Mouse (Mus musculus) hindbrain, embryonic 11.5 days (tissue): ENCODE measurements at regions not wholly inside any gene's neighbourhood (a gene's known extent, or its start where the extent isn't known, plus 50 kb on each side); places are given as distances from the start of the nearest gene placed in this dataset.
A peak's percentile ranks its signal among the peaks of the same experiment; 100 is the strongest.

Experiments
- ATAC-seq: fragments of 200-750 bp; cut with Nextera tagmentation; 2 replicates; pipeline ENCODE4 v1.8.0; 2017; ENCODE audit warnings: mild to moderate bottlenecking, moderate TSS enrichment, moderate library complexity; ENCODE audit not compliant: low FRiP score
- DNase-seq: peaks from one replicate; pipeline ENCODE4 v3.0.0-alpha.2; 2015; ENCODE audit warnings: low spot score
- H3K27ac ChIP-seq: fragments of 300-500 bp; sonication (generic); 2 replicates; pipeline ENCODE4 v1.5.1; 2014; ENCODE audit warnings: mild to moderate bottlenecking, low read depth, low read length
- H3K27me3 ChIP-seq: fragments of 300-500 bp; sonication (generic); 2 replicates; pipeline ENCODE4 v1.6.1; 2014; ENCODE audit warnings: mild to moderate bottlenecking, low read length, moderate library complexity, mixed read lengths; ENCODE audit not compliant: control insufficient read depth, insufficient read depth
- H3K36me3 ChIP-seq: fragments of 300-500 bp; sonication (generic); 2 replicates; pipeline ENCODE4 v1.6.1; 2014; ENCODE audit warnings: mild to moderate bottlenecking, low read length, moderate library complexity, mixed read lengths; ENCODE audit not compliant: control insufficient read depth, insufficient read depth
- H3K4me1 ChIP-seq: fragments of 300-500 bp; sonication (generic); replicated peaks from 2 replicates; pipeline ENCODE4 v1.6.1; 2014; ENCODE audit warnings: low read length, mixed read lengths; ENCODE audit not compliant: control insufficient read depth, insufficient read depth
- H3K4me2 ChIP-seq: fragments of 300-500 bp; sonication (generic); replicated peaks from 2 replicates; pipeline ENCODE4 v1.6.1; 2014; ENCODE audit warnings: mild to moderate bottlenecking, low read depth, low read length
- H3K4me3 ChIP-seq: fragments of 300-500 bp; sonication (generic); 2 replicates; pipeline ENCODE4 v1.5.1; 2014; ENCODE audit warnings: low read depth, low read length
- H3K9ac ChIP-seq: fragments of 300-500 bp; sonication (generic); 2 replicates; pipeline ENCODE4 v1.6.1; 2014; ENCODE audit warnings: low read depth, low read length
- H3K9me3 ChIP-seq: fragments of 300-500 bp; sonication (generic); 2 replicates; pipeline ENCODE4 v1.6.1; 2016; ENCODE audit warnings: low read length; ENCODE audit not compliant: control insufficient read depth
- WGBS: fragments of 180-500 bp; shearing (Covaris S2); extraction: QIAGEN DNeasy Blood & Tissue Kit; methylation state at CpG from one replicate; pipeline ENCODE4 v1.1.7; 2014; 5-methylcytosine and 5-hydroxymethylcytosine counted together

- no peak overlapping the region for H3K4me2 ChIP-seq
- WGBS = 47% methylated on average over 2 of the region's 2 CpGs
- H3K27me3 ChIP-seq = no peaks in the 10 kb centered on the region
- no peaks in the 10 kb centered on the region for H3K36me3 ChIP-seq
- no peak overlapping the region for H3K4me3 ChIP-seq
- H3K4me1 ChIP-seq = peaks cover 3% of the 10 kb centered on the region; the same call in 1 of the 2 replicates
- no peak overlapping the region for H3K9ac ChIP-seq
- H3K27ac ChIP-seq = no peak overlapping the region
- ATAC-seq (peak; percentile 10; the same call in 1 of the 2 replicates), DNase-seq (peak; percentile 79)
- H3K9me3 ChIP-seq = no peaks in the 10 kb centered on the region
Measured at GRCm38 (mm10) chr8:117863837-117864236, 62.1 kb upstream of the Mphosph6 start.

- 64% methylated on average over 2 of the region's 2 CpGs for WGBS
- ATAC-seq = no peak
- Histone ChIP-seq H3K9me3 (no peaks in the 10 kb centered on the region), H3K9ac (no peak overlapping the region), H3K27ac (no peak overlapping the region), H3K4me1 (peaks cover 3% of the 10 kb centered on the region; the same call in 1 of the 2 replicates), H3K4me3 (no peak overlapping the region), H3K27me3 (no peaks in the 10 kb centered on the region), H3K36me3 (no peaks in the 10 kb centered on the region), H3K4me2 (no peak overlapping the region)
- no peak for DNase-seq
Measured at GRCm38 (mm10) chr8:117862318-117862717, 60.6 kb upstream of the Mphosph6 start.

GRCm38 (mm10) chr8:117859734-117860133 is 58.0 kb upstream of the Mphosph6 start:
- peaks cover 3% of the 10 kb centered on the region; the same call in 1 of the 2 replicates for H3K4me1 ChIP-seq
- ATAC-seq (no peak), DNase-seq (peak; percentile 12)
- no peak overlapping the region for H3K4me3 ChIP-seq
- H3K27me3 ChIP-seq = no peaks in the 10 kb centered on the region
- 0 out of 2 replicates have a peak overlapping the region, but pooled peaks have one; percentile 14 for H3K4me2 ChIP-seq
- H3K36me3 ChIP-seq = no peaks in the 10 kb centered on the region
- no peak overlapping the region for H3K27ac ChIP-seq
- WGBS = 10% methylated on average over 11 of the region's 11 CpGs
- H3K9ac ChIP-seq = no peak overlapping the region
- H3K9me3 ChIP-seq = no peaks in the 10 kb centered on the region

GRCm38 (mm10) chr8:117859095-117859494 is 57.4 kb upstream of the Mphosph6 start:
- no peak overlapping the region for H3K4me2 ChIP-seq
- H3K4me3 ChIP-seq = no peak overlapping the region
- 63% methylated on average over 7 of the region's 7 CpGs for WGBS
- no peaks in the 10 kb centered on the region for H3K36me3 ChIP-seq
- peaks cover 3% of the 10 kb centered on the region; the same call in 1 of the 2 replicates for H3K4me1 ChIP-seq
- H3K9me3 ChIP-seq = no peaks in the 10 kb centered on the region
- ATAC-seq = no peak
- no peak overlapping the region for H3K27ac ChIP-seq
- no peak overlapping the region for H3K9ac ChIP-seq
- DNase-seq = peak; percentile 14
- H3K27me3 ChIP-seq = no peaks in the 10 kb centered on the region

GRCm38 (mm10) chr8:117856121-117856520 is 54.4 kb upstream of the Mphosph6 start:
- no peaks in the 10 kb centered on the region for H3K36me3 ChIP-seq
- no peak overlapping the region for H3K4me2 ChIP-seq
- WGBS = 86% methylated on average over 13 of the region's 13 CpGs
- DNase-seq = no peak
- H3K9ac ChIP-seq = no peak overlapping the region
- no peak overlapping the region for H3K27ac ChIP-seq
- H3K4me1 ChIP-seq = peaks cover 3% of the 10 kb centered on the region; the same call in 1 of the 2 replicates
- no peak for ATAC-seq
- no peak overlapping the region for H3K4me3 ChIP-seq
- no peaks in the 10 kb centered on the region for H3K9me3 ChIP-seq
- H3K27me3 ChIP-seq = no peaks in the 10 kb centered on the region

- no peaks in the 10 kb centered on the region for H3K9me3 ChIP-seq
- H3K4me2 ChIP-seq = no peak overlapping the region
- H3K9ac ChIP-seq = no peak overlapping the region
- ATAC-seq = no peak
- no peaks in the 10 kb centered on the region for H3K36me3 ChIP-seq
- peaks cover 2% of the 10 kb centered on the region; the same call in 1 of the 2 replicates for H3K4me1 ChIP-seq
- no peak for DNase-seq
- no peak overlapping the region for H3K27ac ChIP-seq
- 87% methylated on average over 7 of the region's 7 CpGs for WGBS
- no peak overlapping the region for H3K4me3 ChIP-seq
- no peaks in the 10 kb centered on the region for H3K27me3 ChIP-seq
Measured at GRCm38 (mm10) chr8:117854942-117855491, 53.3 kb upstream of the Mphosph6 start.

GRCm38 (mm10) chr8:117854301-117854700 is 52.6 kb upstream of the Mphosph6 start:
- ATAC-seq (no peak), DNase-seq (no peak)
- Histone ChIP-seq H3K4me1 (no peaks in the 10 kb centered on the region), H3K27me3 (no peaks in the 10 kb centered on the region), H3K36me3 (no peaks in the 10 kb centered on the region), H3K27ac (no peak overlapping the region), H3K9me3 (no peaks in the 10 kb centered on the region), H3K4me2 (no peak overlapping the region), H3K9ac (no peak overlapping the region), H3K4me3 (no peak overlapping the region)
- 87% methylated on average over 11 of the region's 11 CpGs for WGBS

- no peaks in the 10 kb centered on the region for H3K9me3 ChIP-seq
- no peaks in the 10 kb centered on the region for H3K4me1 ChIP-seq
- H3K4me2 ChIP-seq = no peak overlapping the region
- DNase-seq = no peak
- no peak overlapping the region for H3K4me3 ChIP-seq
- H3K9ac ChIP-seq = no peak overlapping the region
- no peak overlapping the region for H3K27ac ChIP-seq
- 73% methylated on average over 4 of the region's 4 CpGs for whole genome bisulfite sequencing
- H3K27me3 ChIP-seq = no peaks in the 10 kb centered on the region
- no peaks in the 10 kb centered on the region for H3K36me3 ChIP-seq
- ATAC-seq = no peak
Measured at GRCm38 (mm10) chr8:117853408-117853807, 51.7 kb upstream of the Mphosph6 start.

GRCm38 (mm10) chr8:117852521-117852920 is 50.8 kb upstream of the Mphosph6 start:
- H3K9me3 ChIP-seq = no peaks in the 10 kb centered on the region
- no peaks in the 10 kb centered on the region for H3K4me1 ChIP-seq
- no peaks in the 10 kb centered on the region for H3K27me3 ChIP-seq
- ATAC-seq (no peak), DNase-seq (no peak)
- no peak overlapping the region for H3K4me3 ChIP-seq
- no peak overlapping the region for H3K9ac ChIP-seq
- no peak overlapping the region for H3K27ac ChIP-seq
- H3K4me2 ChIP-seq = no peak overlapping the region
- 83% methylated on average over 6 of the region's 6 CpGs for WGBS
- H3K36me3 ChIP-seq = no peaks in the 10 kb centered on the region
